In genomic region chr16:91804831-91805230, GRCm38 (mm10) we compare ENCODE assay signal across 10 mouse cellular contexts.
DNase-seq lines count a peak whose midpoint lies in the region; ATAC-seq lines count a peak whose summit lies in the region.
"Had no signal": no experiment of that assay in that cellular context is flagged by ENCODE, and none has a peak within 500 bp of the region (broad histone marks: within the 10 kb centered on the region; RNA-seq: fewer than 3 reads in every experiment).

No protein-coding gene starts in this region.

- no peaks in the 10 kb centered on the region for H3K27me3 ChIP-seq in neural tube, embryonic 15.5 days (replicated peaks)
- H3K27me3 ChIP-seq in heart, embryonic 11.5 days (ENCODE audit: control insufficient read depth, insufficient read depth, low read length) = no peaks in the 10 kb centered on the region
- H3K27me3 ChIP-seq: Patski had no signal

- H3K27ac ChIP-seq in neural tube, embryonic 15.5 days (replicated peaks) = no peak overlapping the region
- peak overlapping the region; percentile 72; the same call in 1 of the 2 replicates for H3K27ac ChIP-seq in heart, embryonic 11.5 days (ENCODE audit: low read depth, low read length)

- H3K9ac ChIP-seq in neural tube, embryonic 15.5 days (replicated peaks) = no peak overlapping the region
- 0 out of 2 replicates have a peak overlapping the region, but pooled peaks have one; percentile 2 for H3K9ac ChIP-seq in heart, embryonic 11.5 days (ENCODE audit: low read depth, low read length)

- DNase-seq in neural tube, embryonic 10.5 days (ENCODE audit: extremely low spot score, low spot score) = peak; percentile 19
- peak; percentile 44 for DNase-seq in embryo, embryonic 10 days (ENCODE audit: low spot score)
- DNase-seq in lung, postnatal 4 days = peak; percentile 22 to 39
- DNase-seq in urinary bladder, postnatal 36 days (ENCODE audit: low spot score in 2 of 2) = no peak
- no peak for DNase-seq in layer of hippocampus, postnatal 14 days (ENCODE audit: low spot score in 2 of 2)
- DNase-seq: thymus, postnatal 14 days had no signal

- ATAC-seq in neural tube, embryonic 15.5 days (ENCODE audit: low FRiP score) = no peak
- no peak for ATAC-seq in heart, embryonic 11.5 days (replicated peaks; ENCODE audit: insufficient number of reproducible peaks, low FRiP score, low TSS enrichment)
- ATAC-seq: Patski had no signal

- no peaks in the 10 kb centered on the region for H3K9me3 ChIP-seq in neural tube, embryonic 15.5 days (replicated peaks)
- no peaks in the 10 kb centered on the region for H3K9me3 ChIP-seq in heart, embryonic 11.5 days (replicated peaks; ENCODE audit: control insufficient read depth, low read length)

- H3K4me1 ChIP-seq in neural tube, embryonic 15.5 days = 0 out of 2 replicates have a peak, but pooled peaks cover 3% of the 10 kb centered on the region
- peaks cover 2% of the 10 kb centered on the region; the same call in 1 of the 2 replicates for H3K4me1 ChIP-seq in heart, embryonic 11.5 days (ENCODE audit: control insufficient read depth, insufficient read depth, low read length)

- H3K4me2 ChIP-seq in neural tube, embryonic 15.5 days = no peak overlapping the region
- H3K4me2 ChIP-seq in heart, embryonic 11.5 days = peak overlapping the region; percentile 29

- H3K4me3 ChIP-seq in neural tube, embryonic 15.5 days (replicated peaks) = no peak overlapping the region
- peak overlapping the region; percentile 11; the same call in 1 of the 2 replicates for H3K4me3 ChIP-seq in heart, embryonic 11.5 days (ENCODE audit: low read depth, low read length)
- H3K4me3 ChIP-seq: megakaryocyte, embryonic 14.5 days had no signal

- H3K36me3 ChIP-seq in neural tube, embryonic 15.5 days = peaks cover 37% of the 10 kb centered on the region
- no peaks in the 10 kb centered on the region; the same call in 1 of the 2 replicates for H3K36me3 ChIP-seq in heart, embryonic 11.5 days (ENCODE audit: control insufficient read depth, insufficient read depth, low read length)

- WGBS in neural tube, embryonic 15.5 days = 75% methylated on average over 5 of the region's 5 CpGs
- WGBS in heart, embryonic 11.5 days (ENCODE audit: insufficient replicate concordance) = 33% methylated on average over 5 of the region's 5 CpGs

Comparison
In these comparisons a context has a peak if more than half of its experiments do, and no peak if none do; other contexts are left out.
1. DNase-seq: peak in neural tube, embryonic 10.5 days (single experiment), embryo, embryonic 10 days (single experiment) and lung, postnatal 4 days (2 of 2); none in urinary bladder, postnatal 36 days (0 of 2) and layer of hippocampus, postnatal 14 days (0 of 2).